Mouse (Mus musculus): Measurements from ENCODE around the gene Oas3. TPM values are rescaled to one million over a fixed set of nuclear protein-coding genes. Genes with fewer than 3 reads are reported as not detected.
A peak's percentile ranks its signal among the peaks of the same experiment; 100 is the strongest.

Oas3 gene
- polyA plus RNA-seq, 1 experiment from 2014 or later: 0.18 TPM

GRCm38 (mm10) chr5:120769396-120769795, 8.1 kb downstream of the Oas3 start:
- Histone ChIP-seq H3K4me2 (ENCODE audit: low read depth, low read length) (no peak overlapping the region), H3K27me3 (replicated peaks; ENCODE audit: control insufficient read depth, insufficient read depth, low read length) (no peaks in the 10 kb centered on the region), H3K36me3 (ENCODE audit: control insufficient read depth, insufficient read depth, low read length) (no peaks in the 10 kb centered on the region), H3K9ac (ENCODE audit: low read depth, low read length) (no peak overlapping the region), H3K4me3 (ENCODE audit: low read length) (no peak overlapping the region), H3K4me1 (ENCODE audit: control insufficient read depth, insufficient read depth, low read length) (no peaks in the 10 kb centered on the region), H3K27ac (ENCODE audit: low read length) (no peak overlapping the region), H3K9me3 (ENCODE audit: control insufficient read depth, low read length) (no peaks in the 10 kb centered on the region)
- ATAC-seq: no peak
- 56% methylated on average over 3 of the region's 3 CpGs for WGBS

GRCm38 (mm10) chr5:120765010-120765409, 12.5 kb downstream of the Oas3 start:
- H3K27me3 ChIP-seq (replicated peaks; ENCODE audit: control insufficient read depth, insufficient read depth, low read length): no peaks in the 10 kb centered on the region
- no peaks in the 10 kb centered on the region for H3K4me1 ChIP-seq (ENCODE audit: control insufficient read depth, insufficient read depth, low read length)
- H3K27ac ChIP-seq (ENCODE audit: low read length): no peak overlapping the region
- WGBS: 65% methylated on average over 8 of the region's 8 CpGs
- no peak overlapping the region for H3K4me2 ChIP-seq (ENCODE audit: low read depth, low read length)
- no peak for ATAC-seq
- no peak overlapping the region for H3K4me3 ChIP-seq (ENCODE audit: low read length)
- no peaks in the 10 kb centered on the region for H3K9me3 ChIP-seq (ENCODE audit: control insufficient read depth, low read length)
- H3K36me3 ChIP-seq (ENCODE audit: control insufficient read depth, insufficient read depth, low read length): no peaks in the 10 kb centered on the region
- no peak overlapping the region for H3K9ac ChIP-seq (ENCODE audit: low read depth, low read length)

- Histone ChIP-seq H3K4me3 (ENCODE audit: low read length) (no peak overlapping the region), H3K36me3 (ENCODE audit: control insufficient read depth, insufficient read depth, low read length) (no peaks in the 10 kb centered on the region), H3K9ac (ENCODE audit: low read depth, low read length) (no peak overlapping the region), H3K4me1 (ENCODE audit: control insufficient read depth, insufficient read depth, low read length) (no peaks in the 10 kb centered on the region), H3K9me3 (ENCODE audit: control insufficient read depth, low read length) (no peaks in the 10 kb centered on the region), H3K4me2 (ENCODE audit: low read depth, low read length) (no peak overlapping the region), H3K27me3 (replicated peaks; ENCODE audit: control insufficient read depth, insufficient read depth, low read length) (no peaks in the 10 kb centered on the region), H3K27ac (ENCODE audit: low read length) (no peak overlapping the region)
- ATAC-seq: no peak
- WGBS: 19% methylated on average over 6 of the region's 6 CpGs
Measured at GRCm38 (mm10) chr5:120761901-120762300, 15.6 kb downstream of the Oas3 start.

- no peaks in the 10 kb centered on the region for H3K27me3 ChIP-seq (replicated peaks; ENCODE audit: control insufficient read depth, insufficient read depth, low read length)
- no peaks in the 10 kb centered on the region for H3K36me3 ChIP-seq (ENCODE audit: control insufficient read depth, insufficient read depth, low read length)
- H3K9me3 ChIP-seq (ENCODE audit: control insufficient read depth, low read length): no peaks in the 10 kb centered on the region
- no peaks in the 10 kb centered on the region for H3K4me1 ChIP-seq (ENCODE audit: control insufficient read depth, insufficient read depth, low read length)
- no peak for ATAC-seq
- H3K4me2 ChIP-seq (ENCODE audit: low read depth, low read length): no peak overlapping the region
- no peak overlapping the region for H3K27ac ChIP-seq (ENCODE audit: low read length)
- H3K4me3 ChIP-seq (ENCODE audit: low read length): no peak overlapping the region
- 85% methylated on average over 4 of the region's 4 CpGs for WGBS
- H3K9ac ChIP-seq (ENCODE audit: low read depth, low read length): no peak overlapping the region
Measured at GRCm38 (mm10) chr5:120754215-120754614, 23.2 kb downstream of the Oas3 start.

DNA sequence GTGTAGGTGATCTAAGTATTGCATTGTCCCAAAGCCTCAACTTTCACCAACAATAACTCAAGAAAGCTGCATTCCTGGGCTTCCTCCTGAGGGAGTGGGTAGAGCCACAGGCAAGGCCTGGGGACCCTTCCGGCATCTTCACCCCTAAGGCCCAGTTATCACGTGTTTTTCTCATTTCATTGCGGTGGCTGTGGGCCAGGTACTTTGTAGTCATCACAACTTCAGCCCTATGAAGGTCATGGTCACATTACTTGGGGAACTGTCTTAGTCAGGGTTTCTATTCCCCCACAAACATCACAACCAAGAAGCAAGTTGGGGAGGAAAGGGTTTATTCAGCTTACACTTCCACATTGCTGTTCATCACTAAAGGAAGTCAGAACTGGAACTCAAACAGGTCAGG, 24.7 kb downstream of the Oas3 start:
- no peak overlapping the region for H3K4me3 ChIP-seq (ENCODE audit: low read length)
- 70% methylated on average over 3 of the region's 3 CpGs for WGBS
- no peak overlapping the region for H3K4me2 ChIP-seq (ENCODE audit: low read depth, low read length)
- no peaks in the 10 kb centered on the region for H3K27me3 ChIP-seq (replicated peaks; ENCODE audit: control insufficient read depth, insufficient read depth, low read length)
- no peaks in the 10 kb centered on the region for H3K36me3 ChIP-seq (ENCODE audit: control insufficient read depth, insufficient read depth, low read length)
- H3K27ac ChIP-seq (ENCODE audit: low read length): no peak overlapping the region
- H3K9ac ChIP-seq (ENCODE audit: low read depth, low read length): no peak overlapping the region
- H3K9me3 ChIP-seq (ENCODE audit: control insufficient read depth, low read length): no peaks in the 10 kb centered on the region
- ATAC-seq: no peak
- no peaks in the 10 kb centered on the region for H3K4me1 ChIP-seq (ENCODE audit: control insufficient read depth, insufficient read depth, low read length)

DNA sequence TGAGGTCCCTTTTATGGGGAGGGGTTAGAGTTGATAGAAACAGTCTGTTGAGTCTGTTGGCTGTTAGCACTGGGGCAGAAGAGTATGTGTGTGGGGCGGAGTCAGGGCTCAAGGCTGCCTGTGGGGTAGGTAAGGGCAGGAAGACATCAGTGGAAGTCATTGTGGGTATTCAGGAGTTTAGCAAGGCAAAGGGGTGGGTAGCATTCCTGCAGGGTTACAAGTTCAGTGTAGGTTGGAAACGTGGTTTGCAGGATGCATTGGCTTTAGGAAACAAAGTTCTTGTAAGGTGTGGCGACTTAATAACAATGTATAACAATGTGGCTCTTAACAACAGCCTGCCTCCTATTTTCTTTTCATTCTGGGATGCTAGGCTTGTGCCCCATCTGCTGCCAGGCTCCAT, 26.3 kb downstream of the Oas3 start:
- no peak for ATAC-seq
- no peak overlapping the region for H3K4me3 ChIP-seq (ENCODE audit: low read length)
- no peak overlapping the region for H3K27ac ChIP-seq (ENCODE audit: low read length)
- H3K36me3 ChIP-seq (ENCODE audit: control insufficient read depth, insufficient read depth, low read length): no peaks in the 10 kb centered on the region
- WGBS: 74% methylated on average over 3 of the region's 3 CpGs
- H3K4me1 ChIP-seq (ENCODE audit: control insufficient read depth, insufficient read depth, low read length): no peaks in the 10 kb centered on the region
- H3K9ac ChIP-seq (ENCODE audit: low read depth, low read length): no peak overlapping the region
- H3K4me2 ChIP-seq (ENCODE audit: low read depth, low read length): no peak overlapping the region
- no peaks in the 10 kb centered on the region for H3K9me3 ChIP-seq (ENCODE audit: control insufficient read depth, low read length)
- no peaks in the 10 kb centered on the region for H3K27me3 ChIP-seq (replicated peaks; ENCODE audit: control insufficient read depth, insufficient read depth, low read length)

- H3K9ac ChIP-seq (ENCODE audit: low read depth, low read length): 0 out of 2 replicates have a peak within 1 kb of the TSS, but pooled peaks have one; percentile 14
- no peak within 1 kb of the TSS for H3K27ac ChIP-seq (ENCODE audit: low read length)
- ATAC-seq: no peak
- H3K4me2 ChIP-seq (ENCODE audit: low read depth, low read length): no peak within 1 kb of the TSS
- 47% methylated on average over 5 of the region's 5 CpGs for WGBS
- H3K9me3 ChIP-seq (ENCODE audit: control insufficient read depth, low read length): no peaks in the 10 kb centered on the region
- no peaks in the 10 kb centered on the region for H3K4me1 ChIP-seq (ENCODE audit: control insufficient read depth, insufficient read depth, low read length)
- H3K27me3 ChIP-seq (replicated peaks; ENCODE audit: control insufficient read depth, insufficient read depth, low read length): no peaks in the 10 kb centered on the region
- H3K4me3 ChIP-seq (ENCODE audit: low read length): no peak within 1 kb of the TSS
- no peaks in the 10 kb centered on the region for H3K36me3 ChIP-seq (ENCODE audit: control insufficient read depth, insufficient read depth, low read length)
Measured at GRCm38 (mm10) chr5:120749688-120750087, 27.8 kb downstream of the Oas3 start, which contains the start of gene Oas2. Oas2 (minus strand) TSS chr5:120749853.

DNA sequence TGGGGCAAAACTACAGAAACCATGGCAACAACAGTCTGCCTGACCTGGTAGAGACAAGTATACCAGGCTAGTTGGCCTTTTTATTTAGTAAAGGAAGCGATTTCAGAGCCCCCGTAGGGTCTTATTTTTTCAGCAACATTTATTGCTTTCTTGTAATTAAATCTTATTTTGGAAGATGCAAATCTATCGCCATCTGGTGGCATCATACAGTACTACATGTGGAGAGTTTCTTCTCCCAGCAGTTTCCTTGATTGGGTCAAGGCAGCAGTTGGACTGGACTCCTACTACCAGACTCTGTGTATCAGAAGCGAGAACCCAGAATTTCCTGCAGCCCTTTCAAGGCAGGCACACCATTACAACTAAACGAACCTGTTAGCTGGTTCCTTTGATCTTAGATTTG, 31.0 kb downstream of the Oas3 start:
- Histone ChIP-seq H3K9ac (ENCODE audit: low read depth, low read length) (no peak overlapping the region), H3K9me3 (ENCODE audit: control insufficient read depth, low read length) (no peaks in the 10 kb centered on the region), H3K4me1 (ENCODE audit: control insufficient read depth, insufficient read depth, low read length) (no peaks in the 10 kb centered on the region), H3K27ac (ENCODE audit: low read length) (no peak overlapping the region), H3K4me2 (ENCODE audit: low read depth, low read length) (no peak overlapping the region), H3K4me3 (ENCODE audit: low read length) (no peak overlapping the region), H3K36me3 (ENCODE audit: control insufficient read depth, insufficient read depth, low read length) (no peaks in the 10 kb centered on the region), H3K27me3 (replicated peaks; ENCODE audit: control insufficient read depth, insufficient read depth, low read length) (no peaks in the 10 kb centered on the region)
- ATAC-seq: no peak
- WGBS: 10% methylated on average over 5 of the region's 5 CpGs

DNA sequence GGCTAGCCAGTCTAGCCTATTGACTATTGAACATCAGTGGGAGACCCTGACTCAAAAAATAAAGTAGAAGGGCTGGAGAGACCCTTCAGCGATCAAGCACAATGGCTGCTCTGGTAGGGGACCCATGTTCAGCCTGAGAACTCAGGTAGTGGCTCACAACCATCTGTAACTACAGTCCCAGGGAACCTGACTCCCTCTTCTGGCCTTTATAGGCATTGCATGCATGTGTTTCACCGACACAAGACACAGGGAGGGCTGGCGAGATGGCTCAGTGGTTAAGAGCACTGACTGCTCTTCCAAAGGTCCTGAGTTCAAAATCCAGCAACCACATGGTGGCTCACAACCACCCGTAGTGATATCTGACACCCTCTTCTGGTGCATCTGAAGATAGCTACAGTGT, 35.3 kb downstream of the Oas3 start:
- ATAC-seq: no peak
- no peak overlapping the region for H3K27ac ChIP-seq (ENCODE audit: low read length)
- no peaks in the 10 kb centered on the region for H3K36me3 ChIP-seq (ENCODE audit: control insufficient read depth, insufficient read depth, low read length)
- H3K4me3 ChIP-seq (ENCODE audit: low read length): no peak overlapping the region
- no peak overlapping the region for H3K4me2 ChIP-seq (ENCODE audit: low read depth, low read length)
- H3K9me3 ChIP-seq (ENCODE audit: control insufficient read depth, low read length): no peaks in the 10 kb centered on the region
- no peaks in the 10 kb centered on the region for H3K4me1 ChIP-seq (ENCODE audit: control insufficient read depth, insufficient read depth, low read length)
- 27% methylated on average over 4 of the region's 4 CpGs for whole genome bisulfite sequencing
- H3K9ac ChIP-seq (ENCODE audit: low read depth, low read length): no peak overlapping the region
- H3K27me3 ChIP-seq (replicated peaks; ENCODE audit: control insufficient read depth, insufficient read depth, low read length): no peaks in the 10 kb centered on the region

- Histone ChIP-seq H3K4me2 (ENCODE audit: low read depth, low read length) (no peak overlapping the region), H3K27ac (ENCODE audit: low read length) (no peak overlapping the region), H3K36me3 (ENCODE audit: control insufficient read depth, insufficient read depth, low read length) (no peaks in the 10 kb centered on the region), H3K9ac (ENCODE audit: low read depth, low read length) (no peak overlapping the region), H3K9me3 (ENCODE audit: control insufficient read depth, low read length) (no peaks in the 10 kb centered on the region), H3K4me1 (ENCODE audit: control insufficient read depth, insufficient read depth, low read length) (no peaks in the 10 kb centered on the region), H3K27me3 (replicated peaks; ENCODE audit: control insufficient read depth, insufficient read depth, low read length) (no peaks in the 10 kb centered on the region), H3K4me3 (ENCODE audit: low read length) (no peak overlapping the region)
- ATAC-seq: no peak
- 73% methylated on average over 14 of the region's 14 CpGs for WGBS
Measured at GRCm38 (mm10) chr5:120734380-120734990, 43.0 kb downstream of the Oas3 start.
